Mouse (Mus musculus): ENCODE data around the gene Cars2. TPM values are rescaled to one million over a fixed set of nuclear protein-coding genes. Genes with fewer than 3 reads are reported as not detected.

Cars2 gene
- polyA plus RNA-seq, 1 experiment from 2014 or later: 22.5 TPM

DNA sequence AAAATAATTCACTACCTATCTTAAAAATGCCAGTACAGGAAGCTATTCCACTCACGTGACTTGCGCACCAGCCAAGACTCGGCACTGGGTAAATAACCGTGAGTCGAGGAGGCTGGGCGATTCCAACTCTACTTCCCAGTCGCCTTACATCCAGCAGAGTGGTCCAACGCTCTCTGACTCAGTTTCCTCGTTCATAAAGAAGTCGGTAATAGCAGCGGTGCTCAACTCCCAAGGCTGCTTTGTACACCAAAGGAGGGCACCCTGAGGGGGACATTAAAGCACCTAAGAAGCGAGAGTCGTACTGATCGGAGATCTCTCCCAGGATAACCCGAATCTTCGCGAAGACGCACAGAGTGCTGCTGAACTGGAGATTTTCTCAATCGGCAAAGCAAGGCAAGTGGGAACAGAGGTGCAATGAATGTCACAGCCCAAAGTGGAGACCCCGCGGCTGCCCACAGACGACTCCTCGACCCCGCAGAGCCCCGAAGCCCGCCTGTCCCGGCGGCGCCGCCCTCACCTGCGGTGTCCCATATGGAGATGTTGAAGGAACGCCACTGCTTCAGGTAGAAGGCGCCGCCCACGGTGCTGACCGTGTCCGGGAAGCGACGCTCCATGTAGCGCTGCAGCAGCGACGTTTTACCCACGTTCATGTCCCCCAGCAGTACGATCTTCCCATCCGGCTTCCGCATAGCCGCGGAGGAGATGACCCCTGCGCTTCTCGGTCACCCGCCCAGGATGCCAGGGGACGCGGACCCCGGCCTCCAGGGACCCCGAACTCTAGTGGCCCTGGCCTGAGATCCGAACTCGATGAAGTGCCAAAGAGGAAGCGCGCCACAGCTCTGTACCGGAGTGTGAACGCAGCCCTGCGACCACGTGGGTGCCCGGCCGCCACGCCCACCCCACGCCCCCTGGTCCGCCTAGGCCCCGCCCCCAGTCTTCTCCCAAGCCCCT, 72.5 kb downstream of the Cars2 start, which contains the start of gene Rab20:
TSS of gene Rab20 (minus strand) at position 900 of the 951 bp plus-strand sequence.
- H3K9ac ChIP-seq (ENCODE audit: low read depth, low read length): peak within 1 kb of the TSS; percentile 57
- H3K4me1 ChIP-seq (ENCODE audit: control insufficient read depth, insufficient read depth, low read length): peaks cover 6% of the 10 kb centered on the region; the same call in 1 of the 2 replicates
- H3K4me3 ChIP-seq (ENCODE audit: low read depth, low read length): peak within 1 kb of the TSS; percentile 57
- H3K9me3 ChIP-seq (ENCODE audit: control insufficient read depth, low read length): no peaks in the 10 kb centered on the region
- peaks cover 85% of the 10 kb centered on the region for H3K27me3 ChIP-seq (replicated peaks; ENCODE audit: control insufficient read depth, insufficient read depth, low read length)
- no peaks in the 10 kb centered on the region for H3K36me3 ChIP-seq (ENCODE audit: control insufficient read depth, insufficient read depth, low read length)
- H3K27ac ChIP-seq (replicated peaks; ENCODE audit: low read depth, low read length): no peak within 1 kb of the TSS
- under 1% methylated on average over 59 of the region's 69 CpGs for WGBS
- ATAC-seq (ENCODE audit: low read depth) (peak; percentile 80), DNase-seq (ENCODE audit: low spot score) (peak; percentile 65)
- peak within 1 kb of the TSS; percentile 99 for H3K4me2 ChIP-seq (ENCODE audit: low read depth, low read length)

GRCm38 (mm10) chr8:11477178-11477553, 73.4 kb downstream of the Cars2 start:
- Histone ChIP-seq H3K4me2 (ENCODE audit: low read depth, low read length) (peak overlapping the region; percentile 99), H3K9me3 (ENCODE audit: control insufficient read depth, low read length) (no peaks in the 10 kb centered on the region), H3K4me3 (ENCODE audit: low read depth, low read length) (peak overlapping the region; percentile 57), H3K4me1 (ENCODE audit: control insufficient read depth, insufficient read depth, low read length) (peaks cover 6% of the 10 kb centered on the region; the same call in 1 of the 2 replicates), H3K36me3 (ENCODE audit: control insufficient read depth, insufficient read depth, low read length) (no peaks in the 10 kb centered on the region), H3K27ac (replicated peaks; ENCODE audit: low read depth, low read length) (no peak overlapping the region), H3K27me3 (replicated peaks; ENCODE audit: control insufficient read depth, insufficient read depth, low read length) (peaks cover 82% of the 10 kb centered on the region), H3K9ac (ENCODE audit: low read depth, low read length) (no peak overlapping the region)
- ATAC-seq (ENCODE audit: low read depth): 0 out of 2 replicates have a peak, but pooled peaks have one; percentile 3
- no peak for DNase-seq (ENCODE audit: low spot score)
- 8% methylated on average over 9 of the region's 9 CpGs for WGBS

GRCm38 (mm10) chr8:11476338-11477177, 74.0 kb downstream of the Cars2 start:
- peak overlapping the region; percentile 99 for H3K4me2 ChIP-seq (ENCODE audit: low read depth, low read length)
- peaks cover 6% of the 10 kb centered on the region; the same call in 1 of the 2 replicates for H3K4me1 ChIP-seq (ENCODE audit: control insufficient read depth, insufficient read depth, low read length)
- H3K9ac ChIP-seq (ENCODE audit: low read depth, low read length): 0 out of 2 replicates have a peak overlapping the region, but pooled peaks have one; percentile 15
- peaks cover 76% of the 10 kb centered on the region for H3K27me3 ChIP-seq (replicated peaks; ENCODE audit: control insufficient read depth, insufficient read depth, low read length)
- 7% methylated on average over 24 of the region's 24 CpGs for WGBS
- ATAC-seq (ENCODE audit: low read depth): peak; percentile 31; the same call in 1 of the 2 replicates
- H3K4me3 ChIP-seq (ENCODE audit: low read depth, low read length): peak overlapping the region; percentile 57
- DNase-seq (ENCODE audit: low spot score): peak; percentile 64
- no peaks in the 10 kb centered on the region for H3K36me3 ChIP-seq (ENCODE audit: control insufficient read depth, insufficient read depth, low read length)
- H3K9me3 ChIP-seq (ENCODE audit: control insufficient read depth, low read length): no peaks in the 10 kb centered on the region
- no peak overlapping the region for H3K27ac ChIP-seq (replicated peaks; ENCODE audit: low read depth, low read length)

DNA sequence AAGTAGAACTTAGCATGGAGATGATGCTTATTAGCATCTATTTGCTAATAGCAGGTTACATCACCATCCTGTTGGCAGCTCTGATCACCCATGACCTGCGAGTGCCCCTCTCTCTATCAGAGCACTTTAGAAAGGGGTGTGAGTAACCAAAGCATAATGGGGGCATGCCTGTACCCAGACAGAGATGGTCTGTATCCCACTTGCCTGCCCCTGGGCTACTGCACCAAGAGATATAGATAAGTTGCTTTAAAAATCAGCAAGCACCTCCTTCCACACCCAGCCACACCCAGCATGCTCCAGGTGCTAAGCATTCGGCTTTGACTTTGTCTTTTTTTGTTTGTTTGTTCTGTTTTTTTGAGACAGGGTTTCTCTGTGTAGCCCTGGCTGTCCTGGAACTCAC, 74.7 kb downstream of the Cars2 start:
- no peaks in the 10 kb centered on the region for H3K9me3 ChIP-seq (ENCODE audit: control insufficient read depth, low read length)
- 23% methylated on average over 2 of the region's 2 CpGs for WGBS
- H3K36me3 ChIP-seq (ENCODE audit: control insufficient read depth, insufficient read depth, low read length): no peaks in the 10 kb centered on the region
- no peak overlapping the region for H3K4me2 ChIP-seq (ENCODE audit: low read depth, low read length)
- ATAC-seq (ENCODE audit: low read depth) (no peak), DNase-seq (ENCODE audit: low spot score) (no peak)
- no peak overlapping the region for H3K9ac ChIP-seq (ENCODE audit: low read depth, low read length)
- peaks cover 71% of the 10 kb centered on the region for H3K27me3 ChIP-seq (replicated peaks; ENCODE audit: control insufficient read depth, insufficient read depth, low read length)
- H3K27ac ChIP-seq (replicated peaks; ENCODE audit: low read depth, low read length): no peak overlapping the region
- H3K4me3 ChIP-seq (ENCODE audit: low read depth, low read length): no peak overlapping the region
- peaks cover 6% of the 10 kb centered on the region; the same call in 1 of the 2 replicates for H3K4me1 ChIP-seq (ENCODE audit: control insufficient read depth, insufficient read depth, low read length)

- no peak overlapping the region for H3K4me2 ChIP-seq (ENCODE audit: low read depth, low read length)
- H3K9me3 ChIP-seq (ENCODE audit: control insufficient read depth, low read length): no peaks in the 10 kb centered on the region
- no peak for ATAC-seq (ENCODE audit: low read depth)
- no peaks in the 10 kb centered on the region for H3K36me3 ChIP-seq (ENCODE audit: control insufficient read depth, insufficient read depth, low read length)
- peaks cover 6% of the 10 kb centered on the region; the same call in 1 of the 2 replicates for H3K4me1 ChIP-seq (ENCODE audit: control insufficient read depth, insufficient read depth, low read length)
- H3K9ac ChIP-seq (ENCODE audit: low read depth, low read length): no peak overlapping the region
- 3% methylated on average over 6 of the region's 10 CpGs for WGBS
- H3K4me3 ChIP-seq (ENCODE audit: low read depth, low read length): no peak overlapping the region
- no peak for DNase-seq (ENCODE audit: low spot score)
- no peak overlapping the region for H3K27ac ChIP-seq (replicated peaks; ENCODE audit: low read depth, low read length)
- H3K27me3 ChIP-seq (replicated peaks; ENCODE audit: control insufficient read depth, insufficient read depth, low read length): peaks cover 67% of the 10 kb centered on the region
Measured at GRCm38 (mm10) chr8:11475397-11475796, 75.2 kb downstream of the Cars2 start.

DNA sequence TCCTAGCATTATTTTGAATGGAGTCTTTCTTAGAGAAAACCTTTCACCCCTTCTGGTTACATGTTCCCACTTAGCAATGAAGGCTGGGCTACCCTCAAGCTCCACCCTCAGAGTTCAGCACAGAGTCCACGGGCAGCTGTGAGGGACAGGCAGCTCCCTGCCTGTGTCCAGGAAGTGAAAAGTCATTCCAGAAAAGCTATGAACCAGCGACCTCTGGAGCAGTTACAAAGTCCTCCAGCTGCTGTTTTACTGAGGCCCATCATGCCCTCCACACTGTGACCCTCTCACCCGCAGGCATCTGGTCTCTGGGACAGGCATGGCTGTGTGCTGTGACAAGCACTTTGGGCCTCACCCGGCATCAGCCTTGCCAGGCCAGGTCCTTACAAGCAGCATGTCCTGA, 77.5 kb downstream of the Cars2 start:
- 37% methylated on average over 4 of the region's 4 CpGs for WGBS
- no peak for DNase-seq (ENCODE audit: low spot score)

GRCm38 (mm10) chr8:11471309-11471708, 79.3 kb downstream of the Cars2 start:
- H3K27me3 ChIP-seq (replicated peaks; ENCODE audit: control insufficient read depth, insufficient read depth, low read length): peaks cover 27% of the 10 kb centered on the region
- ATAC-seq (ENCODE audit: low read depth): no peak
- 45% methylated on average over 8 of the region's 8 CpGs for WGBS
- H3K4me2 ChIP-seq (ENCODE audit: low read depth, low read length): no peak overlapping the region
- peaks cover 1% of the 10 kb centered on the region; the same call in 1 of the 2 replicates for H3K4me1 ChIP-seq (ENCODE audit: control insufficient read depth, insufficient read depth, low read length)
- no peaks in the 10 kb centered on the region for H3K36me3 ChIP-seq (ENCODE audit: control insufficient read depth, insufficient read depth, low read length)
- no peak overlapping the region for H3K4me3 ChIP-seq (ENCODE audit: low read depth, low read length)
- DNase-seq (ENCODE audit: low spot score): no peak
- no peak overlapping the region for H3K9ac ChIP-seq (ENCODE audit: low read depth, low read length)
- H3K9me3 ChIP-seq (ENCODE audit: control insufficient read depth, low read length): no peaks in the 10 kb centered on the region
- H3K27ac ChIP-seq (replicated peaks; ENCODE audit: low read depth, low read length): no peak overlapping the region

More for the DNA sequence above, 77.5 kb downstream of the Cars2 start:
- H3K27me3 ChIP-seq (replicated peaks; ENCODE audit: control insufficient read depth, insufficient read depth, low read length): peaks cover 43% of the 10 kb centered on the region
- H3K9ac ChIP-seq (ENCODE audit: low read depth, low read length): no peak overlapping the region
- ATAC-seq (ENCODE audit: low read depth): no peak
- no peaks in the 10 kb centered on the region for H3K9me3 ChIP-seq (ENCODE audit: control insufficient read depth, low read length)
- no peaks in the 10 kb centered on the region for H3K36me3 ChIP-seq (ENCODE audit: control insufficient read depth, insufficient read depth, low read length)
- H3K4me2 ChIP-seq (ENCODE audit: low read depth, low read length): no peak overlapping the region
- peaks cover 6% of the 10 kb centered on the region; the same call in 1 of the 2 replicates for H3K4me1 ChIP-seq (ENCODE audit: control insufficient read depth, insufficient read depth, low read length)
- H3K27ac ChIP-seq (replicated peaks; ENCODE audit: low read depth, low read length): no peak overlapping the region
- H3K4me3 ChIP-seq (ENCODE audit: low read depth, low read length): no peak overlapping the region

- Histone ChIP-seq H3K9me3 (ENCODE audit: control insufficient read depth, low read length) (no peaks in the 10 kb centered on the region), H3K27me3 (replicated peaks; ENCODE audit: control insufficient read depth, insufficient read depth, low read length) (peaks cover 21% of the 10 kb centered on the region), H3K36me3 (ENCODE audit: control insufficient read depth, insufficient read depth, low read length) (no peaks in the 10 kb centered on the region), H3K4me2 (ENCODE audit: low read depth, low read length) (no peak overlapping the region), H3K9ac (ENCODE audit: low read depth, low read length) (no peak overlapping the region), H3K4me3 (ENCODE audit: low read depth, low read length) (no peak overlapping the region), H3K4me1 (ENCODE audit: control insufficient read depth, insufficient read depth, low read length) (no peaks in the 10 kb centered on the region), H3K27ac (replicated peaks; ENCODE audit: low read depth, low read length) (no peak overlapping the region)
- DNase-seq (ENCODE audit: low spot score): no peak
- 71% methylated on average over 7 of the region's 7 CpGs for WGBS
- no peak for ATAC-seq (ENCODE audit: low read depth)
Measured at GRCm38 (mm10) chr8:11470694-11471093, 79.9 kb downstream of the Cars2 start.

Measured in embryonic facial prominence, embryonic 14.5 days (tissue).